ENCODE assay signal across 1 mouse cellular context in the genomic region with DNA sequence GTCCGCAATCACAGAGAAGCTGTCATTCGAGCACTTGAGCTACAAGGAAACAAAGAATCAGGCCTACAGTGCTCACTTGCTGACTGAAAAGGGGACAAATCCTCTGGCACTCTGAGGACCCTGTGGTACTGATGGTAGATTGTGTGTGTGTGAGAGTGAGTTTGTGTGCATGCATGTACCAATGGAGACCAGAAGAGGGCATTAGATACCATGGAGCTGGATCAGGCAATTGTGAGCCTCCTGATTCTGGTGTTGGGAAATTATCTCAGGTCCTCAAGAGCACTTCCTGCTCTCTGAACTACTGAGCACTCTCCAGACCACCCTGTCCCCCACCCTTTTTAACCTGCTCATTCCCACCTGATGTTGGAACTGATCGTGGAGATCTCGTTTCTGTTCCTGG.
TF ChIP-seq lines count a peak whose summit lies in the region.

No protein-coding gene starts in this region.

TF ChIP-seq in MEL, 35 proteins besides CTCF, POLR2A, EP300 and RAD21:
- TF ChIP-seq SMC3 (IDR thresholded peaks at IDR 0.05; ENCODE audit: low read depth, low read length) = peak; percentile 12; the same call in 1 of the 2 replicates
- no peak for TF ChIP-seq JUND (IDR thresholded peaks at IDR 0.05; ENCODE audit: low read depth, low read length)
